Mouse (Mus musculus) liver, adult 2 months (tissue): ENCODE measurements around the gene Cd63. TPM values are rescaled to one million over a fixed set of nuclear protein-coding genes. Genes with fewer than 3 reads are reported as not detected.
A peak's percentile ranks its signal among the peaks of the same experiment; 100 is the strongest.

ENCODE experiments used
- DNase-seq: peaks from one replicate; pipeline ENCODE4 v3.0.0-alpha.2; 2011; ENCODE audit warnings: low read depth, low spot score; ENCODE audit errors: extremely low read depth
- H3K27ac ChIP-seq: fragments of 200-500 bp; replicated peaks from 2 replicates; pipeline ENCODE4 v1.5.1; 2012; ENCODE audit warnings: low read depth, mild to moderate bottlenecking, control low read depth, inconsistent platforms, low read length; ENCODE audit not compliant: insufficient read depth
- H3K27me3 ChIP-seq: fragments of 200-500 bp; 2 replicates; pipeline ENCODE4 v1.6.1; 2012; ENCODE audit warnings: mild to moderate bottlenecking, moderate library complexity, low read length, inconsistent platforms; ENCODE audit not compliant: control insufficient read depth, insufficient read depth
- H3K36me3 ChIP-seq: fragments of 200-500 bp; 2 replicates; pipeline ENCODE4 v1.6.1; 2012; ENCODE audit warnings: low read length, inconsistent platforms; ENCODE audit not compliant: control insufficient read depth, insufficient read depth
- H3K4me1 ChIP-seq: fragments of 200-500 bp; 2 replicates; pipeline ENCODE4 v1.6.1; 2011; ENCODE audit warnings: low read length; ENCODE audit not compliant: control insufficient read depth, insufficient read depth
- H3K4me3 ChIP-seq: fragments of 200-500 bp; 2 replicates; pipeline ENCODE4 v1.5.1; 2011; ENCODE audit warnings: low read depth, mild to moderate bottlenecking, control low read depth, low read length, moderate library complexity; ENCODE audit not compliant: insufficient read depth
- H3K79me2 ChIP-seq: fragments of 200-500 bp; 2 replicates; pipeline ENCODE4 v1.6.1; 2012; ENCODE audit warnings: inconsistent platforms, mild to moderate bottlenecking, low read length, moderate library complexity; ENCODE audit not compliant: control insufficient read depth, insufficient read depth
- H3K9ac ChIP-seq: fragments of 200-500 bp; 2 replicates; pipeline ENCODE4 v1.6.1; 2012; ENCODE audit warnings: low read depth, mild to moderate bottlenecking, control low read depth, inconsistent platforms, low read length
- CTCF ChIP-seq: fragments of 200-500 bp; IDR thresholded peaks from 2 replicates; pipeline ENCODE4 v1.5.1; 2011; ENCODE audit warnings: low read depth, low read length, control low read depth
- POLR2A ChIP-seq: fragments of 200-500 bp; IDR thresholded peaks from 2 replicates; pipeline ENCODE4 v1.6.1; 2011; ENCODE audit warnings: low read length, control low read depth; ENCODE audit not compliant: insufficient read depth; ENCODE audit errors: extremely low read depth
- WGBS: fragments of 180-500 bp; shearing (Covaris S2); methylation state at CpG from one replicate; pipeline ENCODE4 v1.1.7; 2018; 5-methylcytosine and 5-hydroxymethylcytosine counted together
- polyA plus RNA-seq: library from polyadenylated mRNA; depleted of rRNA; stranded (reverse); fragments of >200 nt; gene quantifications from 2 replicates; pipeline ENCODE4 v1.2.3, GENCODE M21; 2012
- total RNA-seq: library from RNA; depleted of rRNA; stranded (reverse); fragments of >200 nt; gene quantifications from 2 replicates; pipeline ENCODE4 v1.2.3, GENCODE M21; 2014

The Cd63 gene
- total and polyA plus RNA-seq, 2 experiments, result 4.1 to 4.4 TPM

GRCm38 (mm10) chr10:128897501-128897900 lies 3.3 kb upstream of the Cd63 start:
- H3K27me3 ChIP-seq, result peaks cover 4% of the 10 kb centered on the region; the same call in 1 of the 2 replicates
- 13% methylated on average over 1 of the region's 1 CpGs for WGBS
- no peak for TF ChIP-seq POLR2A
- no peak for TF ChIP-seq CTCF
- H3K79me2 ChIP-seq, result no peaks in the 10 kb centered on the region
- H3K4me1 ChIP-seq, result peaks cover 3% of the 10 kb centered on the region; the same call in 1 of the 2 replicates
- no peak overlapping the region for H3K27ac ChIP-seq
- no peak for DNase-seq
- no peak overlapping the region for H3K9ac ChIP-seq
- H3K36me3 ChIP-seq, result no peaks in the 10 kb centered on the region
- H3K4me3 ChIP-seq, result no peak overlapping the region

GRCm38 (mm10) chr10:128899759-128900490 lies 864 bp upstream of the Cd63 start:
- H3K4me3 ChIP-seq, result no peak overlapping the region
- no peak overlapping the region for H3K9ac ChIP-seq
- WGBS, result 76% methylated on average over 6 of the region's 6 CpGs
- peaks cover 3% of the 10 kb centered on the region; the same call in 1 of the 2 replicates for H3K4me1 ChIP-seq
- no peak for TF ChIP-seq POLR2A
- no peak for TF ChIP-seq CTCF
- no peaks in the 10 kb centered on the region for H3K36me3 ChIP-seq
- H3K27me3 ChIP-seq, result 0 out of 2 replicates have a peak, but pooled peaks cover 4% of the 10 kb centered on the region
- no peak for DNase-seq
- no peak overlapping the region for H3K27ac ChIP-seq
- H3K79me2 ChIP-seq, result no peaks in the 10 kb centered on the region

GRCm38 (mm10) chr10:128901409-128901808 lies 620 bp downstream of the Cd63 start:
- no peaks in the 10 kb centered on the region for H3K79me2 ChIP-seq
- no peak for TF ChIP-seq CTCF
- TF ChIP-seq POLR2A, result no peak
- no peak for DNase-seq
- WGBS, result 88% methylated on average over 1 of the region's 1 CpGs
- H3K27me3 ChIP-seq, result no peaks in the 10 kb centered on the region
- no peaks in the 10 kb centered on the region for H3K36me3 ChIP-seq
- no peak overlapping the region for H3K4me3 ChIP-seq
- H3K27ac ChIP-seq, result no peak overlapping the region
- H3K9ac ChIP-seq, result no peak overlapping the region
- H3K4me1 ChIP-seq, result no peaks in the 10 kb centered on the region

GRCm38 (mm10) chr10:128902409-128902988 lies 1.7 kb downstream of the Cd63 start:
- Histone ChIP-seq H3K4me1 (no peaks in the 10 kb centered on the region), H3K4me3 (no peak overlapping the region), H3K27me3 (no peaks in the 10 kb centered on the region), H3K27ac (no peak overlapping the region), H3K9ac (no peak overlapping the region), H3K36me3 (no peaks in the 10 kb centered on the region), H3K79me2 (no peaks in the 10 kb centered on the region)
- TF ChIP-seq CTCF, result no peak
- no peak for TF ChIP-seq POLR2A
- DNase-seq, result no peak
- 83% methylated on average over 3 of the region's 3 CpGs for WGBS

- H3K4me3 ChIP-seq, result no peak overlapping the region
- no peaks in the 10 kb centered on the region for H3K79me2 ChIP-seq
- no peaks in the 10 kb centered on the region for H3K36me3 ChIP-seq
- TF ChIP-seq POLR2A (no peak), CTCF (no peak)
- H3K9ac ChIP-seq, result no peak overlapping the region
- 93% methylated on average over 5 of the region's 5 CpGs for WGBS
- no peak for DNase-seq
- H3K4me1 ChIP-seq, result no peaks in the 10 kb centered on the region; the same call in 1 of the 2 replicates
- no peaks in the 10 kb centered on the region for H3K27me3 ChIP-seq
- no peak overlapping the region for H3K27ac ChIP-seq
Observed at GRCm38 (mm10) chr10:128904812-128905211, 4.0 kb downstream of the Cd63 start.

- WGBS, result 74% methylated on average over 13 of the region's 13 CpGs
- no peak for DNase-seq
- Histone ChIP-seq H3K36me3 (no peaks in the 10 kb centered on the region), H3K79me2 (no peaks in the 10 kb centered on the region), H3K9ac (peak overlapping the region; percentile 28), H3K4me1 (no peaks in the 10 kb centered on the region; the same call in none of the 2 replicates), H3K4me3 (peak overlapping the region; percentile 67; the same call in 1 of the 2 replicates), H3K27ac (no peak overlapping the region), H3K27me3 (0 out of 2 replicates have a peak, but pooled peaks cover 2% of the 10 kb centered on the region)
- TF ChIP-seq POLR2A, result no peak
- TF ChIP-seq CTCF, result no peak
Observed at GRCm38 (mm10) chr10:128908778-128909448, 8.1 kb downstream of the Cd63 start.
